Mouse (Mus musculus) hindbrain, embryonic 10.5 days (tissue): ENCODE measurements at regions not wholly inside any gene's neighbourhood (a gene's known extent, or its start where the extent isn't known, plus 50 kb on each side); places are given as distances from the start of the nearest gene placed in this dataset.
"Not testable (repeated sequence)": the region's sequence is repeated elsewhere in the genome, so short reads cannot be mapped to it uniquely, and the experiment has no call there.

Source experiments
- DNase-seq: peaks from one replicate; pipeline ENCODE4 v3.0.0-alpha.2; 2017; ENCODE audit warnings: low spot score
- H3K27ac ChIP-seq: fragments of 300-500 bp; sonication (generic); 2 replicates; pipeline ENCODE4 v1.5.1; 2016; ENCODE audit warnings: mild to moderate bottlenecking, moderate library complexity
- H3K27me3 ChIP-seq: fragments of 300-500 bp; sonication (generic); 2 replicates; pipeline ENCODE4 v1.6.1; 2016; ENCODE audit warnings: mild to moderate bottlenecking; ENCODE audit not compliant: poor library complexity, insufficient read depth, severe bottlenecking
- H3K36me3 ChIP-seq: fragments of 300-500 bp; sonication (generic); 2 replicates; pipeline ENCODE4 v1.6.1; 2016; ENCODE audit warnings: mild to moderate bottlenecking, moderate library complexity
- H3K4me1 ChIP-seq: fragments of 300-500 bp; sonication (generic); replicated peaks from 2 replicates; pipeline ENCODE4 v1.6.1; 2016; ENCODE audit warnings: mild to moderate bottlenecking
- H3K4me3 ChIP-seq: fragments of 300-500 bp; sonication (generic); 2 replicates; pipeline ENCODE4 v1.5.1; 2016; ENCODE audit warnings: mild to moderate bottlenecking, moderate library complexity
- H3K9me3 ChIP-seq: fragments of 300-500 bp; sonication (generic); 2 replicates; pipeline ENCODE4 v1.6.1; 2016; ENCODE audit warnings: mild to moderate bottlenecking, moderate library complexity
- WGBS: fragments of 180-500 bp; shearing (Covaris S2); methylation state at CpG from one replicate; pipeline ENCODE4 v1.1.7; 2016; 5-methylcytosine and 5-hydroxymethylcytosine counted together

GRCm38 (mm10) chr3:134330943-134331342 is 94.7 kb downstream of the Cxxc4 start:
- no peak for DNase-seq
- 66% methylated on average over 11 of the region's 11 CpGs for WGBS
- no peak overlapping the region for H3K4me3 ChIP-seq
- H3K9me3 ChIP-seq, result no peaks in the 10 kb centered on the region
- peaks cover 11% of the 10 kb centered on the region; the same call in 1 of the 2 replicates for H3K4me1 ChIP-seq
- H3K27ac ChIP-seq, result no peak overlapping the region
- H3K27me3 ChIP-seq, result no peaks in the 10 kb centered on the region
- H3K36me3 ChIP-seq, result no peaks in the 10 kb centered on the region

DNA sequence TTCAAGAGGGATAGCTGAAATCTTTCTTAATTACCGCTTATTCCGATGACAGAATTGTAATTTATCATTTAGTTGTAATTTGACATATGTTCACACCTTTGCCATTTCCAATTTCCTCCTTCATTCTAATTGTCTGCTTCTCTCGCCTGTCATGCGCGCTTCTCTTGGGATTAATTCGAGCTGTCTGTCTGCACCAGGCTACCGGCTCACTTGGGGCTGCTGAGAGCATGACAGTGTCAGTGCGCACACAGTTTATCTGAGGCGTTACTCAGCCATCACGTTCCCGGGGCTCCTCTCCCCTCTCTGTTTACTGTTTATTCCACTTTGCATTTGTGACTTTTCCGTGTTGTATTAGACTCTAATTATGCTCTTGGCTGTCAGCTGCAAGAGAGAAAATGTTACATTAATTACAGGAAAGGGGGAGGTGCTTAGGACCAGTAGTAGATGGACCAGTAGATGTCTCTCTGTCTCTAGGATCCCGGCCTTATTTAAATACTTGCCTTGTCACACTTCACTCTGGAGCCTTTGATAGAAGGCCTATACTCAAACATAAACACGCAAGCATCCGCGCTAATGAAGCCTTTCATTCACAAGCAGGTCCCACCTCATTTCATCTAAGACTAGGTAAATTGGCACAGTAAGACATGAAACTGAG is 95.3 kb downstream of the Cxxc4 start:
- Histone ChIP-seq H3K36me3 (no peaks in the 10 kb centered on the region), H3K9me3 (no peaks in the 10 kb centered on the region), H3K27me3 (no peaks in the 10 kb centered on the region), H3K4me1 (peaks cover 11% of the 10 kb centered on the region; the same call in 1 of the 2 replicates), H3K4me3 (no peak overlapping the region), H3K27ac (no peak overlapping the region)
- DNase-seq, result no peak
- 55% methylated on average over 16 of the region's 16 CpGs for WGBS

- not testable (repeated sequence) for H3K9me3 ChIP-seq, H3K4me1 ChIP-seq, DNase-seq, H3K4me3 ChIP-seq, H3K27me3 ChIP-seq, H3K27ac ChIP-seq, H3K36me3 ChIP-seq
- whole genome bisulfite sequencing, result 87% methylated on average over 3 of the region's 3 CpGs
These were observed 102.9 kb downstream of the Cxxc4 start for GRCm38 (mm10) chr3:134339093-134339695.

- no peak for DNase-seq
- H3K27me3 ChIP-seq, result no peaks in the 10 kb centered on the region
- peaks cover 11% of the 10 kb centered on the region for H3K4me1 ChIP-seq
- no peak overlapping the region for H3K27ac ChIP-seq
- no peaks in the 10 kb centered on the region for H3K9me3 ChIP-seq
- H3K36me3 ChIP-seq, result no peaks in the 10 kb centered on the region
- WGBS, result 82% methylated on average over 4 of the region's 4 CpGs
- H3K4me3 ChIP-seq, result no peak overlapping the region
These were observed 129.7 kb downstream of the Cxxc4 start for GRCm38 (mm10) chr3:134365948-134366347.

DNA sequence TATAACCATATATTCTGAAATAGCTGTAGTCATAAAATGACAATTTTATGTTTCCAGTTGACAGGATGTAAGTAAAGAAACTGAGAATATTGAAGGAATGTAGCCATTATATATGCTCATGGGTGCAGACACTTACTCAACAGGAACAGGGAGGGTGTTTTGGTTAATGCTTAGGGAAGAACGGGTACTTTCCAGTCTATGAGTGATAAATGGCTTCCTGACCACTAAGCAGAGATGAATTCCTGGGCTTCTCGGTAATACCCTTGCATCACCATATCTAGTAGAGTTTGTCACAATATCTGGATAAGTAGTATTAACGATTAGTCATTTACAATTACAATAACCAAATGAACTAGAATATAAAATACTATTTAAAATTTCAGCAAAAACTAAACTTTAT is 130.5 kb downstream of the Cxxc4 start:
- no peak for DNase-seq
- WGBS, result 94% methylated on average over 3 of the region's 3 CpGs
- Histone ChIP-seq H3K27me3 (no peaks in the 10 kb centered on the region), H3K4me1 (peaks cover 11% of the 10 kb centered on the region), H3K36me3 (no peaks in the 10 kb centered on the region), H3K27ac (no peak overlapping the region), H3K4me3 (no peak overlapping the region), H3K9me3 (no peaks in the 10 kb centered on the region)

DNA sequence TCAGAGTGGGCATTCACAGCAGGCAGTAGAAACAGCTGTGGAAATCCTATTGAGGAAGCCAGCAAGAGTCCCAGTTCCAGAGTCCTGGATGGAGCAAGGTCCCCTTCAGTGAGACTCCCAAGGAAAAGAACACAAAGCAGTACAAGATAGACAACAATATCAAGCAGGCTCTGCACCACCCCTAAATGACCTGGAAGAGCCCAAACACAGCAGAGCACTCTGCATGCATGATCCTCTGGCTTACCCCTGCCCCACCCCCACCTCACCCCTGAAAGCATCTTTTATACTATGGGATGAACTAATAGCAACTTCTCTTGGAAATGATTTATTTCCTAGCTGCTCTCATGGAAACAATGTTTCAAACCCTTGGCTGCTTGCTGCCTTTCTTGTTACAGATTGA is 132.3 kb downstream of the Cxxc4 start:
- Histone ChIP-seq H3K27ac (no peak overlapping the region), H3K27me3 (no peaks in the 10 kb centered on the region), H3K4me3 (no peak overlapping the region), H3K36me3 (no peaks in the 10 kb centered on the region), H3K4me1 (peaks cover 11% of the 10 kb centered on the region), H3K9me3 (no peaks in the 10 kb centered on the region)
- DNase-seq, result no peak

DNA sequence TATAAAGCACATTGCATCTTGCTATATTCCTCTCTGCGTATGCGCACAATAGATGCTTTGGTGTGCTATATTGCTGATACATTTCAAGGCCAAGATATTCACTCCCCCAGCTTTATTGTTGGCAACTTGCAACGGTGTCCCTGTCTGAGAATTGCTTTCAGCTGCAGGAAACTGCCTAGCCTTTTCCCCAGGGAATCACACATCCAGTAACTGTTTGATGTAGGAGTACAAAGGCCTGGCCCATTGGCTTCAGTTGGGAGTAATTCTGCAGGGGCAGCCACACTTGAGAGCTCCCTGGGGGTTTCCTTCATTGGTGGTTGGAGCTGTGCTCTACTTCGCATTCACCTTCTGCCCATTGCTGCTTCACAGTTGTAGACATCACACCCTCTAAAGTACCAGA is 132.8 kb downstream of the Cxxc4 start:
- no peak overlapping the region for H3K27ac ChIP-seq
- 51% methylated on average over 4 of the region's 4 CpGs for WGBS
- DNase-seq, result no peak

DNA sequence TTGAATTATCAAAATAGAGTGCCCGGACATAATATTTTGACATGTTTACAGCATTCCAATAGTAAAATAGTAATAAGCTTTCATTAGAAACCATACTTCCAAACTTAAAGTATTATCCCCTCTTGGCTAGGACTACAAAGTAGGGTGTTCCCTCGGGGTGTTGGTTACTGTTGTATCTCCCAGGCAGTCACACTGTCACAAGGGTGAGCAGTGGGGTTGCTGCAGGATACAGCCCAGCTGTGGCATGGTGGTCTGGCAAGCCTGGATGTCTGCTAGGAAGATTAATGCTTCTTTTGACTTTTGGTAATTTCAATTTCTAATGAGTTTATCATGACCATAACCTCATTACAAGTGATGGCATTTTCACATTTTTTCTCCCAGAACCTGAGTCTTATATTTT is 143.3 kb downstream of the Cxxc4 start:
- H3K27me3 ChIP-seq, result no peaks in the 10 kb centered on the region
- H3K4me3 ChIP-seq, result no peak overlapping the region
- no peak overlapping the region for H3K27ac ChIP-seq
- H3K36me3 ChIP-seq, result no peaks in the 10 kb centered on the region
- no peaks in the 10 kb centered on the region for H3K9me3 ChIP-seq
- no peaks in the 10 kb centered on the region for H3K4me1 ChIP-seq
- no peak for DNase-seq
- 76% methylated on average over 2 of the region's 2 CpGs for WGBS

More for the DNA sequence above, 132.8 kb downstream of the Cxxc4 start:
- H3K4me3 ChIP-seq, result no peak overlapping the region
- peaks cover 11% of the 10 kb centered on the region for H3K4me1 ChIP-seq
- H3K27me3 ChIP-seq, result no peaks in the 10 kb centered on the region
- H3K36me3 ChIP-seq, result no peaks in the 10 kb centered on the region
- no peaks in the 10 kb centered on the region for H3K9me3 ChIP-seq

DNA sequence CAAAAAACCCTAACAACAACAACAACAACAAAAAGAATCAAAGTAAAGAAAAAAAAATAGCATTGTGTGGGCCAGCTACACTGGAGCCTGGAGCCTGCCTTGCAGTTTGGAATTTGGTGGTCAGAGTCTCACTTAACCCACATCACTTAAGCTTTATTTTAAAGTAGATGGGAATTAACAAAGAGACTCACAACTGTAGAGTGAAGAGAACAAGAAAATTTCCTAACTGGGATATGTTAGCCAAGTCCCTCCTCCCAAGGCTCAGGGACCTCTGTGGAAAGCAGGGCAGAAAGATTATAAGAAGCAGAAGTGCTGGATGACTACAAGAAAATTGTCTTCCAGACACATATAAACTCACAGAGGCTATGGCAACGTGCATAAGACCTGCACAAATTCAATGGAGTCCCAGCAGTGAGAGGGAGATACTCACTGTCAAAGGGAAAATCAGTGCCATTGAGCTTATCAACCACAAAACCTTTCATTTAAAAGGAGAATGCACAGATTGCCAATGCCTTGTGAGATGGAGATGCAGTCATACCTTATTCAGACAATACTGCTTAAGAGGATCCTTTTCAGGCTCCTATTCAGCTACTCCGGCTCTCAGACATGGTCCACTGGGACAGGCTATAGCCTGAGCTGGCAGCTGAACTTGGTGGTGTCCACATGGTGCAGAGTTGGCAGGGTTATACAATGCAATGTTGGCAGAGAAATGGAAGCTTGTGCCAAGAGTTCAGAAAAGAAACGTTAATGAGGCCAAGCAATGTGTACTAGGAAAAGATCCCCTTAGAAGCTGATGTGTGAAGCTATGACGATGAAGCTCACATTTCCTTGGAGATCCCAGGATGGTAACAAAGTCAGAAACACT is 154.4 kb downstream of the Cxxc4 start:
- Histone ChIP-seq H3K27ac (no peak overlapping the region), H3K27me3 (no peaks in the 10 kb centered on the region), H3K36me3 (no peaks in the 10 kb centered on the region), H3K4me3 (no peak overlapping the region), H3K9me3 (no peaks in the 10 kb centered on the region), H3K4me1 (no peaks in the 10 kb centered on the region)
- WGBS, result 84% methylated on average over 4 of the region's 4 CpGs
- DNase-seq, result no peak

- no peaks in the 10 kb centered on the region for H3K27me3 ChIP-seq
- no peaks in the 10 kb centered on the region for H3K9me3 ChIP-seq
- no peak overlapping the region for H3K27ac ChIP-seq
- H3K4me1 ChIP-seq, result no peaks in the 10 kb centered on the region
- DNase-seq, result no peak
- H3K36me3 ChIP-seq, result no peaks in the 10 kb centered on the region
- WGBS, result 56% methylated on average over 4 of the region's 4 CpGs
- H3K4me3 ChIP-seq, result no peak overlapping the region
These were observed 164.3 kb downstream of the Cxxc4 start for GRCm38 (mm10) chr3:134400395-134401090.

GRCm38 (mm10) chr3:134415606-134416328 is 179.5 kb downstream of the Cxxc4 start:
- H3K9me3 ChIP-seq, result no peaks in the 10 kb centered on the region
- H3K27ac ChIP-seq, result no peak overlapping the region
- WGBS, result 76% methylated on average over 17 of the region's 17 CpGs
- no peaks in the 10 kb centered on the region for H3K27me3 ChIP-seq
- no peaks in the 10 kb centered on the region for H3K36me3 ChIP-seq
- no peak for DNase-seq
- no peak overlapping the region for H3K4me3 ChIP-seq
- H3K4me1 ChIP-seq, result no peaks in the 10 kb centered on the region

GRCm38 (mm10) chr3:134427633-134428032 is 191.3 kb downstream of the Cxxc4 start:
- H3K27me3 ChIP-seq, result no peaks in the 10 kb centered on the region
- DNase-seq, result no peak
- 92% methylated on average over 3 of the region's 3 CpGs for WGBS

More at GRCm38 (mm10) chr3:134427633-134428032, 191.3 kb downstream of the Cxxc4 start:
- H3K4me3 ChIP-seq, result no peak overlapping the region
- no peaks in the 10 kb centered on the region for H3K9me3 ChIP-seq
- H3K27ac ChIP-seq, result no peak overlapping the region
- H3K4me1 ChIP-seq, result no peaks in the 10 kb centered on the region
- no peaks in the 10 kb centered on the region for H3K36me3 ChIP-seq
